Mouse (Mus musculus) forebrain, embryonic 12.5 days (tissue): ENCODE measurements around the gene Pramel3. TPM values are rescaled to one million over a fixed set of nuclear protein-coding genes. Genes with fewer than 3 reads are reported as not detected.
"Not testable (repeated sequence)": the region's sequence is repeated elsewhere in the genome, so short reads cannot be mapped to it uniquely, and the experiment has no call there.

ENCODE experiments used
- ATAC-seq: fragments of 200-750 bp; cut with Nextera tagmentation; 2 replicates; pipeline ENCODE4 v1.8.0; 2017; ENCODE audit warnings: moderate TSS enrichment; ENCODE audit not compliant: low FRiP score
- H3K27ac ChIP-seq: fragments of 300-500 bp; sonication (generic); 2 replicates; pipeline ENCODE4 v1.5.1; 2016; ENCODE audit warnings: mild to moderate bottlenecking
- H3K27me3 ChIP-seq: fragments of 300-500 bp; sonication (generic); 2 replicates; pipeline ENCODE4 v1.6.1; 2016; ENCODE audit warnings: mild to moderate bottlenecking
- H3K36me3 ChIP-seq: fragments of 300-500 bp; sonication (generic); replicated peaks from 2 replicates; pipeline ENCODE4 v1.6.1; 2016; ENCODE audit warnings: mild to moderate bottlenecking
- H3K4me1 ChIP-seq: fragments of 300-500 bp; sonication (generic); 2 replicates; pipeline ENCODE4 v1.6.1; 2016
- H3K4me2 ChIP-seq: fragments of 300-500 bp; sonication (generic); 2 replicates; pipeline ENCODE4 v1.6.1; 2016; ENCODE audit warnings: mild to moderate bottlenecking, moderate library complexity
- H3K4me3 ChIP-seq: fragments of 300-500 bp; sonication (generic); replicated peaks from 2 replicates; pipeline ENCODE4 v1.5.1; 2016; ENCODE audit warnings: mild to moderate bottlenecking
- H3K9ac ChIP-seq: fragments of 300-500 bp; sonication (generic); 2 replicates; pipeline ENCODE4 v1.6.1; 2016; ENCODE audit warnings: mild to moderate bottlenecking
- H3K9me3 ChIP-seq: fragments of 300-500 bp; sonication (generic); 2 replicates; pipeline ENCODE4 v1.6.1; 2016
- WGBS: fragments of 180-500 bp; shearing (Covaris S2); methylation state at CpG from one replicate; pipeline ENCODE4 v1.1.7; 2016; 5-methylcytosine and 5-hydroxymethylcytosine counted together
- polyA plus RNA-seq: library from polyadenylated mRNA; unstranded; fragments of >200 nt; fragmentation: Nextera tagmentation; extraction: Ambion mirVana; gene quantifications from 2 replicates; pipeline ENCODE4 v1.2.1, GENCODE M21; 2016

Pramel3 gene
- not detected in 2 replicates for polyA plus RNA-seq

- not testable (repeated sequence) for H3K9me3 ChIP-seq, H3K27ac ChIP-seq, ATAC-seq, H3K4me1 ChIP-seq, H3K36me3 ChIP-seq, H3K4me2 ChIP-seq, H3K27me3 ChIP-seq, H3K4me3 ChIP-seq, H3K9ac ChIP-seq
- 96% methylated on average over 14 of the region's 14 CpGs for WGBS
These were observed at the start of gene Pramel3 for GRCm38 (mm10) chrX:135302007-135302406. Gene Pramel3, plus strand, starts transcription at chrX:135302307.

DNA sequence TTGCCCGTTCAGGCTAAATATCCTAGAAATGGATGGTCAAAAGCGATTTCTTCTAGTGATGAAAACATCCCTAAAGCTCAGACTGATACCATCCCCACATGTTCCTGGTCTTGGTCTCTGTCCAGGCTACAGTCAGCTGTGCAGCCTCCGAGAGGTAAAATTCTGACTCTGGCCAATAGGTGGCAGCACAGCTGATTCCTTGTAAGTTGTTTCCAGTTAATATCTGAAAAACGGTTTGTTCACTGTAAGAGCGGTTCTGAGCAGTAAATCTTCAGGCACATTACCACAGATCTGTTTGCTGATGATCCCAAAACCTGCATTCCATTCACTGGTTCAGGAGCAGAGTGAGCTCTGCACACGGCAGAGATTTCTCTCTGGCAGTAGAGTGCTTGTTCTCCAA is 58.6 kb downstream of the Pramel3 start:
- H3K4me2 ChIP-seq, H3K4me3 ChIP-seq, H3K27me3 ChIP-seq, H3K27ac ChIP-seq, H3K36me3 ChIP-seq, H3K9me3 ChIP-seq, H3K4me1 ChIP-seq, ATAC-seq, H3K9ac ChIP-seq: not testable (repeated sequence)
- WGBS: 35% methylated on average over 3 of the region's 6 CpGs

DNA sequence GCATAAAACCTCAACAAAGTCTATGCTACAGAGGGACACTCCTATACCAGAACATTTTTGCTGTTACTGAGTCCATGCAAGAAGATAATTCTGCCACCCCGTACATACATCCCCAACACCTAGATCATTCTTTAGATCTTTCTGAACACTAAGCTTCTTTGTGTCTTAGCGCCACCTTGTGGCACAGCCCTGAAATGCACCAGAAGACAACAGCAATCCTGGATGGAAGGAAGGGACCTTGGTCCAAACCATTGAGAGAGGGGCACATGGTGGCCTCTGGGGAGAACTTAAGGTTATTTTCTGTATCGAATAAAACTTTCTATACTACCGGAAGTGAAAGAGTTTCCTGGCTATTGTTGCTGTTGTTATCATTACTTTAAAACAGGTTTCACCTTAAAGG is 59.8 kb downstream of the Pramel3 start:
- not testable (repeated sequence) for H3K27me3 ChIP-seq, H3K9me3 ChIP-seq, H3K4me2 ChIP-seq, H3K4me1 ChIP-seq, H3K9ac ChIP-seq, H3K4me3 ChIP-seq, H3K27ac ChIP-seq, ATAC-seq, H3K36me3 ChIP-seq
- no CpG with 5 or more reads among the region's 4 CpGs for WGBS

Other genes starting within 250 kb of the Pramel3 start
- gene Gm15023, start 124.7 kb upstream of the Pramel3 start, polyA plus RNA-seq: not detected in 2 replicates
- gene Tceal6, start 91.6 kb upstream of the Pramel3 start, polyA plus RNA-seq: 7.4 and 7.9 TPM in 2 replicates
- not detected in 2 replicates for gene Gm5128, start 71.0 kb downstream of the Pramel3 start, polyA plus RNA-seq
- not detected in 2 replicates for gene Gm7903, start 131.5 kb downstream of the Pramel3 start, polyA plus RNA-seq
- not detected in 2 replicates for gene AV320801, start 192.3 kb downstream of the Pramel3 start, polyA plus RNA-seq